Mouse (Mus musculus) monocyte, adult 5-6 weeks (primary cell): ENCODE results near the gene Adig. TPM values are rescaled to one million over a fixed set of nuclear protein-coding genes. Genes with fewer than 3 reads are reported as not detected.

ENCODE experiments used
- ATAC-seq: fragments of 153-309, 156-312 bp; replicated peaks from 2 replicates; pipeline ENCODE4 v1.8.0; 2017; ENCODE audit warnings: mild to moderate bottlenecking; ENCODE audit not compliant: low TSS enrichment, insufficient number of reproducible peaks, severe bottlenecking, poor library complexity, low FRiP score
- total RNA-seq: library from RNA; stranded (forward); fragments of 200-1000, 200-491, 200-594 nt; gene quantifications from 3 replicates; pipeline ENCODE4 v1.2.3, GENCODE M21; 2017

Adig gene
- total RNA-seq, 1 experiment from 2014 or later, result not detected

DNA sequence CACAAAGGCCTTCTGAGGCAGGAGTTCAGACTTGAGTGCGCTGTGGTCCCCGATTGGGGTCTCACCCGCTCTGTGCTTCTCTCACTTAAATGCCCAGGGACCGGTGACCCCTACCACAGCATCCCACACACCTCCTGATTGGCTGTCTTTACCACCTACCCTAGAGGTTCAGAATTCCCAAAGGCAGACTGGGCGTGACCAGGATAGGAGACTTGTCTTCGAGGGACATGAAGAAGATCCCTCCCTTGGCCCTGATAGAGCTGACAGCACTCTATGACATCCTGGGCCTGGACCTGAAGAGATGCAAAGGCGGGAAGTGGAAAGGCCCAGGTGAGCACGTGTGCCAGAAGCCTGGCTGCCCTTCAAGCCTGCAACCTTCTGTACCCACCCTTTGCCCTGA, 32.1 kb downstream of the Adig start:
- ATAC-seq, result no peak

GRCm38 (mm10) chr2:158539433-158540305, 37.3 kb downstream of the Adig start:
- ATAC-seq, result no peak

DNA sequence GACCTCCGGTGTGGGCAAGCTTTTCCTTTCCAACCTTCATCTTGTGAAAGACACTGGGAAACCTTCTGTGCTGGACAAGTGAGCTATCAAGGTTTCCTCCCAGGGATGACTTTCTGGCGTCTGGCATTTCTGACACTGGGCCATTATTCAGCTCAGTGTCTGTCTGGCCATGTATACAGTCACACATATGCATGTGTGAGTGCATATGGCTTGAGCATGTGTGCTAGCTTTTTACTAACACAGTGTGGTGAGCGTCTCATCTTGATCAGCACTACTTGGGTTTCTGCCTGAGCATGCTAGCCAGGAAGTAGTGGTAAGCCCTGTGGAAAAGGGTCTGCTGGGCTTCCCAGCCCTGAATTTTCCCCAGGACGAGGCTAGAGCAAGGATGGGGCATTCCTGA, 38.9 kb downstream of the Adig start:
- no peak for ATAC-seq

- no peak for ATAC-seq
Measured at GRCm38 (mm10) chr2:158545266-158545665, 42.9 kb downstream of the Adig start.

DNA sequence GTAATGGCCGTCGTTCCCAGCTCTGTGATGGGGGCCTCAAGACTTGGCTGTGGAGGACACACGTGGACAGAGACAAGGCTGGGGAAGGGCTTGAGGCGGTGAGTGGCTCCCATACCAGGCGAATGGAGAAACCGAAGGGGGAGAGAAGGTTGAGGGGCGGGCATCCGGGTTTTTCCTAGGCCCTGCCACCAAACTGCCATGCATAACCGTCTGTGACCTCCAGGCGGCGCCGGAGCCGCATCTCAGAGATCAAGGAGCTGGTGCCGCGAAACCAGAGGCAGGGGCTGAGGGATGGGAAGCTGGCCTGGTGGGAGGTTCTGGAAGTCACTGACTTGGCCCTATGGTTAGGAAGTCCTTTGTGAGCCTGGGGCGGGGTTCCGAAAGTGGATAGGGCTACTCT, 44.3 kb downstream of the Adig start:
- ATAC-seq, result 0 out of 2 replicates have a peak, but pooled peaks have one; percentile 34

GRCm38 (mm10) chr2:158550067-158550466, 47.7 kb downstream of the Adig start:
- ATAC-seq, result peak; percentile 55; the same call in 1 of the 2 replicates

- no peak for ATAC-seq
Measured at GRCm38 (mm10) chr2:158554366-158554765, 52.0 kb downstream of the Adig start.

DNA sequence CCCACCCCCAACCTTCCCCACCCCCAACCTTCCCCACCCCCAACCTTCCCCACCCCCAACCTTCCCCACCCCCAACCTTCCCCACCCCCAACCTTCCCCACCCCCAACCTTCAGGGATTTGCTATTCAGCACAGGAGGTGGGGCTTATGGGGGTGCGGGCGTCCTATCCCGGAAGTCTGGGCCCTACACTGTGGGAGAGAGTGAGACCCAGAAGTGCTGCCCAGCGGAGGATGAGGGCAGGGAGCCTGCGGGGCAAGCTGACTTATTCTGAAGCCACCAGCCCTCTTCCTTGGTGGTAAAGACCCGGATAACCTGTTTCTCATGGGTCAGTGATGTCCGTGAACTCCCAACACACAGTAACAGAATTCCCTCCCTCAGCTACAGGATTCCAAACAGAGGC, 52.8 kb downstream of the Adig start:
- ATAC-seq, result no peak

GRCm38 (mm10) chr2:158555812-158556211, 53.4 kb downstream of the Adig start:
- ATAC-seq, result no peak

- peak; percentile 59 for ATAC-seq
Measured at GRCm38 (mm10) chr2:158556225-158556624, 53.8 kb downstream of the Adig start.

DNA sequence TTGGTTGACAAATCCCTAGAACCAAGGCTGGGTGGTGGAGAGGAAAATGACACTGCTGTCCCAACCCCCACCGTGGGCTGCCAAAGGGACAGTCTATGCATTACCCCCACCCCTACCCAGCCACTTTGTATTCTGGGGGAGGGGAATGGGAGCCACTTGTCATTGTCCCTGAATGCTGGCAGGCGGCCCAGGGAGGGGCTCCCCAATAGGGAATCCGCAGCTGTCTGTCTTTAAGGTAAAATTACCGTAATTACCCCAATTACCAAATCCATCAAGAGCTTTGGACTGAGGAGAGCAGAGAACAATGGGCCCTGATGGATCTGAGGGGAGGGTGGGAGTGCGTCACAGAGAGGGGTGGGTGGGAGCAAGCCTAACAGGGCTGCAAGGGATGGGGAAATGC, 54.3 kb downstream of the Adig start:
- ATAC-seq, result no peak

Other genes with a start within 250 kb of the Adig start
- gene Bpi, start 244.5 kb upstream of the Adig start, total RNA-seq, result not detected in 3 replicates
- 0.48 to 0.49 TPM in 2 of 3 replicates, not detected in the other for gene Lbp, start 196.1 kb upstream of the Adig start, total RNA-seq
- not detected in 3 replicates for gene Snhg11, start 127.0 kb upstream of the Adig start, total RNA-seq
- gene Ralgapb, start 92.8 kb upstream of the Adig start, total RNA-seq, result 39.3 to 60.9 TPM (median 51.9 TPM) in 3 replicates
- gene Arhgap40, start 10.2 kb downstream of the Adig start, total RNA-seq, result not detected in 3 replicates
- not detected in 3 replicates for gene Slc32a1, start 108.2 kb downstream of the Adig start, total RNA-seq
- gene Actr5, start 122.3 kb downstream of the Adig start, total RNA-seq, result 22.5 to 30.7 TPM (median 30.6 TPM) in 3 replicates
- 16.0 to 28.4 TPM (median 16.3 TPM) in 3 replicates for gene Ppp1r16b, start 162.8 kb downstream of the Adig start, total RNA-seq